19 mouse cellular contexts compared by ENCODE assay signal in the genomic region with DNA sequence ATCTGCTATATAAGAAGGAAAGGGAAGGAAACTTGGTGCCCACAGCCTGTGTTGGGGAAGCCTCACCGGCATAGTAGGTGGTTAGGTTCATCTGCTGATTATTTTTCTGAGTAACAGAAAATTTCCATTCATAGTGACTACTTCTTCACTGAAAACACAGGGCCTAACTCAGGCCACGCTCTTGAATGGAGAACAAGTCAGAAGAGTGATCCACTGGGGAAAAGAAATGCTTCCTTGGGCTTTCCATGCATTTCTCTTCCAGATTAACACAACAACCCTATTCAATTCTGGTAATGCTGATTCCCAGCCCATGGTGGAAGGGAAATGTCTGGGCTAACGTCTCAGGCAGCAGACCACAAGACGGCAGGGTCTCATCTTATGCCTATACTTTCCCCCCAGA.
"Had no signal": no experiment of that assay in that cellular context is flagged by ENCODE, and none has a peak within 500 bp of the region (broad histone marks: within the 10 kb centered on the region; RNA-seq: fewer than 3 reads in every experiment).

No protein-coding gene starts in this region.

- H3K4me2 ChIP-seq: lung, embryonic 14.5 days; neural tube, embryonic 13.5 days; neural tube, embryonic 15.5 days had no signal

- H3K36me3 ChIP-seq: midbrain, embryonic 10.5 days; neural tube, embryonic 13.5 days; neural tube, embryonic 15.5 days had no signal

- H3K27me3 ChIP-seq: neural tube, embryonic 13.5 days; neural tube, embryonic 15.5 days had no signal

- ATAC-seq: midbrain, embryonic 16.5 days had no signal

- H3K9ac ChIP-seq: liver, embryonic 14.5 days; lung, embryonic 14.5 days; neural tube, embryonic 13.5 days; neural tube, embryonic 15.5 days had no signal

- H3K4me3 ChIP-seq: midbrain, embryonic 10.5 days; myocyte; neural tube, embryonic 13.5 days; neural tube, embryonic 15.5 days had no signal

- H3K9me3 ChIP-seq: midbrain, embryonic 10.5 days; neural tube, embryonic 13.5 days; neural tube, embryonic 15.5 days had no signal

- H3K4me1 ChIP-seq: neural tube, embryonic 15.5 days had no signal

- H3K27ac ChIP-seq: liver, embryonic 14.5 days; midbrain, embryonic 10.5 days; neural tube, embryonic 13.5 days; neural tube, embryonic 15.5 days had no signal

- DNase-seq: lung, adult 18-20 months; lung, embryonic 14.5 days; lung, postnatal 10 days; lung, postnatal 4 days; midbrain, embryonic 14.5 days; retina, postnatal 1 day; right cerebral cortex, adult 18-20 months; right cerebral cortex, postnatal 25 days; right cerebral cortex, postnatal 4 days; spleen, adult 18-20 months; thymus, adult 18-20 months; thymus, postnatal 14 days; thymus, postnatal 36 days had no signal
